Mouse (Mus musculus) retina, adult 2 months (tissue): ENCODE measurements around the gene Sdhaf1.

Source experiments
- DNase-seq: peaks from one replicate; pipeline ENCODE4 v3.0.0-alpha.2; 2012; ENCODE audit warnings: low read depth, low spot score

Gene Sdhaf1

GRCm38 (mm10) chr7:30325364-30325763, 1.7 kb upstream of the Sdhaf1 start:
- no peak for DNase-seq

GRCm38 (mm10) chr7:30324300-30324944, 727 bp upstream of the Sdhaf1 start:
- DNase-seq = no peak

GRCm38 (mm10) chr7:30322865-30323264, 830 bp downstream of the Sdhaf1 start:
- DNase-seq = no peak

GRCm38 (mm10) chr7:30322285-30322667, 1.4 kb downstream of the Sdhaf1 start:
- peak; percentile 88 for DNase-seq

DNA sequence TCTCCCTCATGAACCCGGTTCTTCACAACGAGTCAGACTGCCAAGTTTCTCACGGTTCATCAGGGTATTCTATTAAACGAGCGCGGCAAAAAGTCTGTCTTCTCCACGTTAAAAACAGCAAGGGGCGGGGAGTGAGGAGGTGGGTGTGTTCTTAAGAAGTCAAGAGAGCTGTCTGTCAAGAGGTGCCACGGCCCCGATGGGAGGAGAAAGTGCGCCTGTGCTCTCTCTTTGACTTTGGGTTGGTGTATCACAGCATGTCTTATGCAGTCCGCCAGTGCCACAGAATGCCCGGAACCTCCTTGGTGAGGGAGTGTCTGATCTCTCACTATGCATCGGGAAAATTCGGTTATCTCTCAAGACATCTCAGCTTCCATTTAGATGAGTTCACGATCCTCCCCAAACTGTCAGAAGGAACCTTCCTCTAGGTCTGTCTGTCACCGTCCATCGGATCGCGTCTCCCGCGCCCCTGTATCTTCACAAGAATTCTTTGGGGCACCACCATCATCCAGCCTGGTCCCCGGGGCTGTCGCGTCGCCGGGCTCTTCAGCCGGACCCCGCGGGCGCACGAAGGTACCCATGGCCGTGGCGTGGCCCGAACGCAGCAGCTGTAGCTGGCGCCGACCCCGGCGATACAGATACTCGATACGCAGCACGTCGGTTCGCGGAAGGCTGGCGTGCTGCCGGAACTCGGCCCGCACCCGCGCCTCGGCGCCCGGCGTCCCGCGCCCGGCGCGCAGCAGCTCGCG, 2.0 kb downstream of the Sdhaf1 start, which contains the start of gene E130208F15Rik:
Gene E130208F15Rik (plus strand): TSS at position 202 of the 746 bp plus-strand sequence.
- no peak for DNase-seq

- DNase-seq = no peak
Observed at GRCm38 (mm10) chr7:30320946-30321345, 2.7 kb downstream of the Sdhaf1 start.

DNA sequence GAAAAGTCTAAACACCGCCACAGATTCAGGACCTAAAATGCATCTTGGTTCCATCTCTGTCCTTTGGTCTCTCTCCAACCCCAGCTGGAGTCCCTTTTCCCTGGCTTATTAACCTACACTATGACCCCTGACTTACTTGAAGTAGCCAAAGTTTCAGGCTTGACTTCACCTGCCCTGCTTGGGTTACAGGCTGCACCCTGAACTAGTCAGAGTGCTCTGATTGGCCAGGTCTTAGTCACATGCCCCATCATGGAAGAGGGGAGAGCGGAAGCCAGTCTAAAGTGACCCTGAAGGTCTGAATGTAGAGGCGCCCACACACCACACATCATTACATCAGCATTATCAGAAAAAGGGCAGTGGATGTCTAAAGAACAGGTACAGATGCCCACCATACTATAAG, 5.6 kb downstream of the Sdhaf1 start:
- no peak for DNase-seq

DNA sequence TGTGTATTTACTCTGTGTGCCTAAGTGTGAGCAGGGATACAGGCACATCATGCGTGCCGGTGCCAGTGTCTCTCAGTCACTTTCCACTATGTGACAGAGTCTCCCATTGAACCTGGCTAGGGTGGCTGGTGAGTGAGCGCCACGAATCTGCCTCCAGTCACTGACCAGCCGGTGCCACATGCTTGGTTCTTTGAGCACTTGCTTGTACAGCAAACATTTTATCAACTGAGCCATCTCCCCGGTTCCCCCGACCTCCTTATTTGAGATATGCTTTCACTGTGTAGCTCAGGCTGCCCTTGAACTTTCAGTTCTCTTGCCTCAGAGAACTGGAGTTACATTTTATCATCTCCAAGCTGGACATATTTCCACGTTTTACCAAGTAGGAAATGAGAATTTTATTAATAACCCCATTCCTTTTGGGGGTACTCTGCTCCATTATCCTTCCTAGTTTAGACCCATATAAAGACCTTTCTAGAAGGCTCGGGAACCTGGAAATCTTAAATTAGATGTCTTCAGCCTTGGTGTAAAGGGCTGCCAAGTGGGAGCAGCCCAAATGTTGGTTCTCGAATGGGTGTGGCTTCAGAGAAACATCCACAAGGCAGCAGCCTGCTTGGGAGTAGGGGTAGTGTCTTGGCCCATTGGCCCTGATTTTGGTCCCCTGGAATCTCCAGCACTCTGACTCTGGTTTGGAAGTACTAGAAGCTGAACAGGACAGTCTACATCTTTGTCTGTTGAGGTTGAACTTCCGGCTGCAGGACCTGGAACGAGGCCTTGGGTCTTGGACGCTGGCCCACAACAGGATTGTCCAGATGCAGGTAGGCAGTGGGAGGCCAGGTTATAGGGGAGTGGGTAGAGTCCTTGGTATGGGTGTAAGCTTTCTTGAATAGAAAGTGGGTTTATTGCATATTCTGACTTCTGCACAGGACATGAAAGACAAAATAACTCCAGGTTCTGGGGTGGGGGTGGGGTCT, 7.9 kb downstream of the Sdhaf1 start:
- no peak for DNase-seq

DNA sequence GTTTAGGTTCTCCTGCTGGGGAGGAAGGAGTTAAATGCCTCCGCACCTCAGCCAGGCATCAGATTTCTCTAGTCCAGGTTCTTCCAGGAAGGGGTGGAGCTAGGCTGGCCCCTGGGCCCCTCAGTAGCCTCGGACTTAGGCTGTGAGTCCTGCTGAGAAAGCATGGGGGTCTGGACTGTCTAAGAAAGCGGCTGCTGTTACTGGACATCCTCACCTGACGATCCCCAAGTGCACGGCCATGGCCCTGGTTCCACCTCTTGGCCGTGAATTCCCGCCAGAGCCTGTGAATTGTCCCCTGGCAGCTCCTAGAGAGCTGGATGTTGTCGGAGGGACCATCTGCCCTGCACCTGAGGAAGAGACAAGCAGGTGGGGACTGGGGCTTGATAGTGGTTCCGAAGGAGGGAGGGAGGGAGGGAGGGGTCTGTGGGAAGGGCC, 9.0 kb downstream of the Sdhaf1 start, which contains the start of gene Syne4:
Gene Syne4 (plus strand): TSS at position 87 of the 435 bp plus-strand sequence.
- DNase-seq = no peak

DNA sequence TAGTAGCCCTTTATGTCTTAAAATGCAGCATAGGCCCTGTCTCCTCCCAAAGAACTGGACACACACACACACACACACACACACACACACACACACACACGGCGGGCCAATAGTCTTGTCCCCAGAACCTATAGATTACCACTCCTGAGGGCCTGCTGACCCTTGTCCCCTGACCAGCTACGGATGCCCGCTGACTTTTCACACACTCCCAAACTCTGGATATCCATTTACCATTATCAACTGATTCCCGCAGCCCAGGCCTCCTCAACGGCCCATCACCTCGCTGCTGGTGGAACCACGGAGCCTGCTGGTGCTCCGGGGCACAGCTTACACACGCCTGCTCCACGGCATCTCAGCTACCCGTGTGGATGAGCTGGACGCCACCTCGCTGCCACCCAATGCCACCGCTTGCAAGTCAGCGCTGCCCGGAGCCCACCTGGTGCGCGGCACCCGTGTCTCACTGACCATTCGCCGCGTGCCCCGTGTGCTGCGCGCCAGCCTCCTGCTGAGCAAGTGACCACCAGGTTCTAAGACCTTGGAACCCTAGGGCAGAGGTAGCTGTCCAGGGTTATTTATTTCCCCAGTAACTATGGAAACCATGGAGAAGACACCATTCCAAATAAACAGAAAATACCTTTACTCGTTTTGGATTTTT, 9.9 kb downstream of the Sdhaf1 start:
- no peak for DNase-seq

GRCm38 (mm10) chr7:30310136-30310535, 13.6 kb downstream of the Sdhaf1 start:
- no peak for DNase-seq

DNA sequence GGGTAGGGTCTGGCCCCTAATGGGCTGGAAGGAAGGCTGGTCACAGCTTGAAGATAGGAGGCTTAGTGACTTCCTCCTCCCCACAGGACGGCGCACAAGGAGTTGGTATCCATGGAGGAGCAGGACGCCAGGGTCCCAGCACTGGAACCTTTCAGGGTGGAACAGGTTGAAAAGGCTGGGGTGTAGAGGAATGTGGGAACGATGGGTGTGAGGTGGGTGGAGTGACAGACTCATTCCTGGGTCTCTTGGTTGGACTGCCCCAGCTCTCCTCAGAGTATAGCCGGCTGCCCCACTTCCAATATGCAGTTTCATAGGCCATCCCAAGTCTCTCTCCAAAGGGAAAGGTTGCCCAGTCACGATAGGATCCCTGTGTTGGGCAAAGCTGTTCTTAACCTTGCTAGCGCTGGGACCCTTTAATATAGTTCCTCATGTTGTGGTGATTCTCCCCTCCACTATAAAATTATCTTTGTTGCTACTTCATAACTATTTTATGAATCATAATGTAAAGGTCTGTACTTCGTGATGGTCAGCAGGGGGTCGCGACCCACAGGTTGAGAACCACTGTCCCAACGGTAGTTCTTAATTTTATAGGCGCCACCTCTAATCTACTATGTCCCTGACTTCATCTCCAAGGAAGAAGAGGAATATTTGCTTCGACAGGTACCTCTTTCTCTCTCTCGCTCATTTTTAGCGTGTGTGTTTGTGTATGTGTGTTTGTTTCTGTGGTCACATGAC, 14.1 kb downstream of the Sdhaf1 start:
- no peak for DNase-seq

GRCm38 (mm10) chr7:30308076-30309005, 15.4 kb downstream of the Sdhaf1 start, which contains the start of gene Alkbh6:
Gene Alkbh6, plus strand, starts transcription at chr7:30308717.
- DNase-seq = peak; percentile 85

DNA sequence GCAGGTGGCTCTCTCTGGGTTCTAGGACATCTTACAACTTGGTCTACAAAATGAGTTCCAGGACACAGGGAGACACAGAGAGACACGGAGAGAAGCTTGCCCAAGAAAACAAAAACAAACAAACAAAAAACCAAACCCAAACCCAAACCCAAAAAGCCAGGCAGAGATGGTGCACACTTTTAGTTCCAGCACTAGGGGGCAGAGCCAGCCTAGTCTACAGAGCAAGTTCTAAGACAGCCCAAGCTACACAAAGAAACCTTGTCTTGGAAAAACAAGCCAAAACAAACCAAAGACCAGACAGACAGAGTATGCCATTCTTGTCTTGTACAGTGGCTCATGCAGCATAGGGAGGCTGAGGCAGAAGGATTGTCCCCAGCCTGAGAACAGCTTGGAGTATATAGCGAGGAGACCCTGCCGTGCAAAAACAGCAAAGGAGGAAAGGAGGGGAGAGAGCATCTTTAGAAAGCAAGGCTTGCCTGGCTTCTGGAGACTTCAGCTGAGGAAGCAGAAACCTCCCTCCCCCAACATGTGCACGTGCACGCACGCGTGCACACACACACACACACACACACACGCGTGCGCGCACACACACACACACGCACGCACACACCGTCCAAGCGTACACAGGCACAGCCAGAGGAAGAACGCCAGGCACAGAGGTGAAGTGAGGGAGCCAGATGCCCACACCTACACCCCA, 17.5 kb downstream of the Sdhaf1 start:
- no peak for DNase-seq

DNA sequence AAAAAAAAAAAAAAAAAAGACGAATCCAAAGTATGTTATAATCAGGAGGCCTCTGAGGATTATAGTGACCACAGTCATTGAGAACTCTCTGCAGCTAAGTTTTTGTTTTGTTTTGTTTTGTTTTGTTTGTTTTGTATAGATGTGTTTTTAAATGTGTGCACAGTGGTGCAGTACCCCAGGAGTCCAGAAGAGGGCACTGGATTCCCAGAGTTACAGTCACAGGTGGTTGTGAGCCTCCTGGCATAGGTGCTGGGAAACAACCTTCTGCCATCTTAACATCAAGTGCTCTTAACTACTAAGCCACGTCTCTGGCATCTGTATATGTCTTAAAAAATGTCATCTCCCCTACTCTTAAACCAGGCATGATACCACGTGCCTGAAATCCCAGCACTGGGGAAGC, 22.8 kb downstream of the Sdhaf1 start:
- no peak for DNase-seq

DNA sequence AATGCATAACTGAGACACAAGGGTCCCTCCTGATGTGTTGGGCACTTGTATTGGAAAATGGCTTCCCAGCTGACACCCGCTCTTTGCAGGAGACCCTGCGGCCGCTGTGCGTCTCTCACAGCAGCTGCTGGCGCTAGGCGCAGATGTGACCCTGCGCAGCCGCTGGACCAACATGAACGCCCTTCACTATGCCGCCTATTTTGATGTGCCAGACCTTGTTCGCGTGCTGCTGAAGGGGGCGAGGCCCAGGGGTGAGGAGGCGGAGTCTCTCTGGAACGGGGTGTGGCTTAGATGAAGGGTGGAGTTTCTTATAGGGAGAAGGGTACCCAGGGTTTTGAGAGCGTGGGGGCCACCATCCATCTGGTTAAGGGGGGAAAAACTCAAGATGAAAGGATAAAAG, 26.4 kb downstream of the Sdhaf1 start:
- DNase-seq = no peak

DNA sequence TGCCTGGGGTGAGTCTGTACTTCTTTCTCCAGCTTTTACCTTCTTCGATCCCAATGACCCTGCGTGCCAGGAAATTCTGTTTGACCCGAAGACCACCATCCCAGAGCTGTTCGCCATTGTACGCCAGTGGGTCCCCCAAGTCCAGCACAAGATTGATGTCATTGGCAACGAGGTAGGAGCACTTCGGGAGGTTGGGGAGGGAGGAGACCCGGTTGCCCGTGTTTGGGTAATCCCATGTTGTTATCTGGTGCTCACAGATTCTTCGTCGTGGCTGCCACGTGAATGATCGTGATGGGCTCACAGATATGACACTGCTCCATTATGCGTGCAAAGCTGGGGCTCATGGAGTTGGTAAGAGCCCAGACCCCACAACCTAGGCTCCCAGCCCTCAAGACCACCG, 26.9 kb downstream of the Sdhaf1 start:
- no peak for DNase-seq

DNA sequence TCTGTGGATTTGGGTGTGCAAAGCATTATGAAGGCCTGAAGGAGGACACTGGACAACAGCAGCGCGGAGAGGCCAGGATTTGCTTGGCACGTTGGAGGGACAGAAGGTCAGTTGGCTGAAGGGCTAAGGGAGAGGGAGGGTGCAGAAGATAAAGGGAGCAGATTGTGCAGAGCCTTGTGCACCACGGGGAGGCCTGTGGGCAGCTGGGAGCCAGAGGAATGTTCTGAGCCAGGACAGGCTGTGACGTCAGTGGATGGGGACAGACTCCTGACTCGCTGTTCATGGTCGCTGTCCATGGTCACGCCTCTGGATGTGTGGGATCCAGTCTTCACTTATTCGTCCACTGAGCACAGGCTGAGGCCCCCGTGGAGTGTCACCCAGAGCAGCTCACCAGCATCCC, 28.6 kb downstream of the Sdhaf1 start:
- DNase-seq = no peak

GRCm38 (mm10) chr7:30294296-30294695, 29.4 kb downstream of the Sdhaf1 start:
- no peak for DNase-seq
